Mouse (Mus musculus): Measurements from ENCODE around the gene Tmem11. TPM values are rescaled to one million over a fixed set of nuclear protein-coding genes. Genes with fewer than 3 reads are reported as not detected.
"Not testable (repeated sequence)": the region's sequence is repeated elsewhere in the genome, so short reads cannot be mapped to it uniquely, and the experiment has no call there.

The Tmem11 gene
- polyA plus RNA-seq, 1 experiment from 2014 or later, result 48.4 TPM

DNA sequence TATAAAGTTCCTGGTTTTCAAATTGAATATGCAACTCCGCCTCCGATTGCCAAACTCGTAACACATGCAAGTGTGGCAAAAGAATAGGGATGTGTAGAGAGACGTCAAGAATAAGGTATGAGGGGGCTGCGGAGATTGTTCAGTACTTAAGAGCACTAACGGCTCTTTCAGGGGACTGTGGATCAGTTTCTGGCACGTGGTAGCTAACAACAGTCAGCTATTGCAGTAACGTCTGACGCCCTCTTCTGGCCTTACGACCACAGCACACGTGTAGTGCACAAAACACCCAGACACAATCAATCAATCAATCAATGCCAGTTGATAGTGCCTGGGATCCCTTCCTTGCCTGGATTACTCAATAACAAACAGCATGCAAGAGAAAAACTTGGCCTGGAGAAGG lies 351 bp upstream of the Tmem11 start:
- peak; percentile 87 for DNase-seq (ENCODE audit: low spot score)
- peak overlapping the region; percentile 88 for H3K9ac ChIP-seq (replicated peaks; ENCODE audit: low read depth)

DNA sequence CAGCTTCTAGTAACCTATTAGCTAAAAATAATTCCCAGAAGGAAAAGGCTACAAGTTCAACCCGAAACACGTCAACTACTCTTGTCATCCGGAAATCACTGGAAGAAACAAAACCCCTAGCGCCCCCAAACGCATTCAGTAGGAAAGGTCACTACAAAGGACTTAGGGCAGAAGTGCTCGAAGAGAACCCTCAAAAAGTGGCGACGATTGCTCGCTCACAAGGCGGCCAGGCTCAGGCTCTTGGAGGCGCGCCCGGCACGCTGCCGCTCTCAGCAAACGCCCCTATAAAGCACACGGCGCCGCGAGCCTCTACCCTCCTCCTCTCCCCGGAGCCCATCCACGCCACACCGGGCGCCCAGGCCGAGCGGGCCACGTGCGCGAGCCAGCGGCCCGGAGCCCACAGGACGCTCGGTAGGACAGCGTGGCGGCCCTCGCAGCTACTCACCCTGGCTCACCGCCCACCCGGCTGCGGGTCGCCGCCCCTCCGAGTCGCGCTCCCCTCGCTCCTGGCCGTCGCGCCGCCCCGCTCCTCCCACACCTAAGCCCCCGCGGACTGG lies 938 bp downstream of the Tmem11 start:
- H3K4me1 ChIP-seq (ENCODE audit: insufficient read depth, low read depth, low read length), result peaks cover 9% of the 10 kb centered on the region
- WGBS, result 0% methylated on average over 36 of the region's 52 CpGs
- TF ChIP-seq EP300 (IDR thresholded peaks at IDR 0.05) (peak; percentile 50; the same call in 1 of the 2 replicates), CTCF (IDR thresholded peaks at IDR 0.05) (peak; percentile 59)
- H3K9ac ChIP-seq (replicated peaks; ENCODE audit: low read depth), result peak overlapping the region; percentile 88
- DNase-seq (ENCODE audit: low spot score) (peak; percentile 84), ATAC-seq (peak; percentile 53)
- peak overlapping the region; percentile 92 for H3K4me3 ChIP-seq (ENCODE audit: low read depth, low read length)
- no peaks in the 10 kb centered on the region for H3K36me3 ChIP-seq (ENCODE audit: insufficient read depth, low read length)
- peak overlapping the region; percentile 74 for H3K4me2 ChIP-seq (replicated peaks; ENCODE audit: low read depth, low read length)
- no peaks in the 10 kb centered on the region for H3K9me3 ChIP-seq (ENCODE audit: low read length)
- H3K27ac ChIP-seq (ENCODE audit: low read length), result peak overlapping the region; percentile 97
- no peaks in the 10 kb centered on the region for H3K27me3 ChIP-seq (replicated peaks; ENCODE audit: insufficient read depth, low read length)

More for the DNA sequence above, 351 bp upstream of the Tmem11 start:
- peak; percentile 82 for TF ChIP-seq CTCF (IDR thresholded peaks at IDR 0.05)
- TF ChIP-seq EP300 (IDR thresholded peaks at IDR 0.05), result 0 out of 2 replicates have a peak, but pooled peaks have one; percentile 22
- no peaks in the 10 kb centered on the region for H3K27me3 ChIP-seq (replicated peaks; ENCODE audit: insufficient read depth, low read length)
- peak overlapping the region; percentile 97 for H3K27ac ChIP-seq (ENCODE audit: low read length)
- no peaks in the 10 kb centered on the region for H3K9me3 ChIP-seq (ENCODE audit: low read length)
- peak; percentile 2; the same call in 1 of the 2 replicates for ATAC-seq
- H3K36me3 ChIP-seq (ENCODE audit: insufficient read depth, low read length), result no peaks in the 10 kb centered on the region
- WGBS, result under 1% methylated on average over 11 of the region's 11 CpGs
- H3K4me2 ChIP-seq (replicated peaks; ENCODE audit: low read depth, low read length), result peak overlapping the region; percentile 74
- peaks cover 9% of the 10 kb centered on the region for H3K4me1 ChIP-seq (ENCODE audit: insufficient read depth, low read depth, low read length)
- H3K4me3 ChIP-seq (ENCODE audit: low read depth, low read length), result peak overlapping the region; percentile 92

DNA sequence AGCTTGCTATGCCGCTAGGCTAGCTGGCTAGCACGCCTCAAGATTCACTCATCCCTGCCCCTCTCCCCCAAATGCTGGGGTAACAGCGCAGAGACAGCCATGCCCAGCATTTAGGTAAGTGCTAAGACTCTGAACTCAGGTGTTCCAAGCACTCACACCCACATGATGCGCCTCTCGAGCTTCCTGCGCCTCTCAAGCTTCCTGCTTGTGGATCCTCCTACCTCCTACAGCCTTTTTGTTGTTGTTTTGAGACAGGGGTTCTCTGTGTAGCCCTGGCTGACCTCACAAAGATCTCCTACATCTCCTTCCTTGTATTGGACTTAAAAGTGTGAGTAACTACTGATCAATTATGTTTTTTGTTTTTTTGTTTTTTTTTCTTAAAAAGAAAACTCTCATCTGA lies 6.0 kb downstream of the Tmem11 start:
- no peak for DNase-seq (ENCODE audit: low spot score)
- no peaks in the 10 kb centered on the region for H3K36me3 ChIP-seq (ENCODE audit: insufficient read depth, low read length)
- H3K4me3 ChIP-seq (ENCODE audit: low read depth, low read length), result no peak overlapping the region
- no peak overlapping the region for H3K4me2 ChIP-seq (replicated peaks; ENCODE audit: low read depth, low read length)
- WGBS, result 69% methylated on average over 6 of the region's 6 CpGs
- no peaks in the 10 kb centered on the region for H3K27me3 ChIP-seq (replicated peaks; ENCODE audit: insufficient read depth, low read length)
- H3K9ac ChIP-seq (replicated peaks; ENCODE audit: low read depth), result no peak overlapping the region
- peaks cover 9% of the 10 kb centered on the region for H3K4me1 ChIP-seq (ENCODE audit: insufficient read depth, low read depth, low read length)
- H3K9me3 ChIP-seq (ENCODE audit: low read length), result no peaks in the 10 kb centered on the region
- ATAC-seq, result no peak
- H3K27ac ChIP-seq (ENCODE audit: low read length), result no peak overlapping the region
- TF ChIP-seq EP300 (IDR thresholded peaks at IDR 0.05) (no peak), CTCF (IDR thresholded peaks at IDR 0.05) (no peak)

DNA sequence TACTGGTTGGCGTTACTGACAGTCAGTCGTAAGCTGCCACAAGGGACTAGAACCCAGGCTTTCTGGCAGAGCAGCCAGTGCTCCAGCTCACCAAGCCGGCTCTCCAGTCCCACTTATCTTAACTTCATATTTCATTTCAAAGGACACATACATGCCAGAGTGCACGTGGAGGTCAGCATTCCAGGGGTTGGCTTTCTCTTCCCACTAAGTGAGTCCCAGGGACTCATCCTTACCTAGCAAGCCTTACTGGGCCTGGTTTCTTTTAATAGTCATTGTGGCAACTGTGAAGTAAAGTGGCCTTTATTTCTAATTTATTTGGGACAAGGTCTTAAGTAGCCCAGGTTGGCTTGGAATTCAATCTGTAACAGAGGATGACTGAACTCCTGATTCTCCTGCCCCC lies 7.7 kb downstream of the Tmem11 start:
- Histone ChIP-seq H3K9ac (replicated peaks; ENCODE audit: low read depth) (no peak overlapping the region), H3K4me2 (replicated peaks; ENCODE audit: low read depth, low read length) (no peak overlapping the region), H3K4me1 (ENCODE audit: insufficient read depth, low read depth, low read length) (no peaks in the 10 kb centered on the region; the same call in 1 of the 2 replicates)

DNA sequence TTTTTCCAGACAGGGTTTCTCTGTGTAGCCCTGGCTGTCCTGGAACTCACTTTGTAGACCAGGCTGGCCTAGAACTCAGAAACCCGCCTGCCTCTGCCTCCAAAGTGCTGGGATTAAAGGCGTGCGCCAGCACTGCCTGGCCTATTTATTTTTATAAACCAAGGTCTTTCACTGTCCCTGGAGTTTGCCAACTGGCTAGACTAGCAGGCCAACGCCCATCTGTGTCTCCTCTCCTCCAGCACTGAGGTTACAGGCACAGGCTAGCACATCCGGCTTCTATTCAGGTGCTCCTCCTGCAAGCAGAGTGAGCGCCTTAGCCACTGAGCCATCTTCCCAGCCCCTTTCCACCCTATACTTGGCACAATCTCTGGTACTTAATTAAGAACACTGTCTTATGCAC lies 9.6 kb downstream of the Tmem11 start:
- H3K27ac ChIP-seq (ENCODE audit: low read length); H3K4me1 ChIP-seq (ENCODE audit: insufficient read depth, low read depth, low read length); H3K9me3 ChIP-seq (ENCODE audit: low read length); H3K27me3 ChIP-seq (replicated peaks; ENCODE audit: insufficient read depth, low read length); H3K9ac ChIP-seq (replicated peaks; ENCODE audit: low read depth); ATAC-seq; H3K4me2 ChIP-seq (replicated peaks; ENCODE audit: low read depth, low read length); H3K4me3 ChIP-seq (ENCODE audit: low read depth, low read length); H3K36me3 ChIP-seq (ENCODE audit: insufficient read depth, low read length); DNase-seq (ENCODE audit: low spot score): not testable (repeated sequence)
- WGBS, result 90% methylated on average over 6 of the region's 6 CpGs

More for the DNA sequence above, 7.7 kb downstream of the Tmem11 start:
- TF ChIP-seq CTCF (IDR thresholded peaks at IDR 0.05) (no peak), EP300 (IDR thresholded peaks at IDR 0.05) (no peak)
- Histone ChIP-seq H3K9me3 (ENCODE audit: low read length) (no peaks in the 10 kb centered on the region), H3K36me3 (ENCODE audit: insufficient read depth, low read length) (no peaks in the 10 kb centered on the region), H3K4me3 (ENCODE audit: low read depth, low read length) (no peak overlapping the region), H3K27me3 (replicated peaks; ENCODE audit: insufficient read depth, low read length) (no peaks in the 10 kb centered on the region), H3K27ac (ENCODE audit: low read length) (no peak overlapping the region)
- DNase-seq (ENCODE audit: low spot score) (no peak), ATAC-seq (no peak)
- 41% methylated on average over 4 of the region's 4 CpGs for WGBS

DNA sequence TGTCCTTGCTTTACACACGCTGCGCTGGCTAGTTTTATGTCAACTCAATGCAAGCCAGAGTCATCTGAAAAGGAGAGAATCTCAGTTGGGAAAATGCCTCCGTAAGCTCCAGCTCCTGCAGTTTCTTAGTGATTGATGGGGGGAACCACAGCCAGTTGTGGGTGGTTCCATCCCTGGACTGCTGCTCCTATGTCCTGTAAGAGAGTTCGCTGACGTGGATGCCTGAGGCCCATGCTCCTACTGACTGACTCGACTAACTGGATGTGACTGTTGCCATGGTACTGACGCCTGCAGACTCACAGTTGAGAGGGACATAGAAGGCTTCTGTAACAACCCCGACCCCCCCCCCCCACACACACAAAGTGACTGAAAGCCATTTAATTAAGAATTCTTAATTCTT lies 11.2 kb downstream of the Tmem11 start:
- WGBS, result 62% methylated on average over 8 of the region's 8 CpGs
- H3K27me3 ChIP-seq (replicated peaks; ENCODE audit: insufficient read depth, low read length), result no peaks in the 10 kb centered on the region
- no peak overlapping the region for H3K9ac ChIP-seq (replicated peaks; ENCODE audit: low read depth)
- ATAC-seq (no peak), DNase-seq (ENCODE audit: low spot score) (no peak)
- H3K36me3 ChIP-seq (ENCODE audit: insufficient read depth, low read length), result no peaks in the 10 kb centered on the region
- no peak overlapping the region for H3K4me2 ChIP-seq (replicated peaks; ENCODE audit: low read depth, low read length)
- no peak overlapping the region for H3K4me3 ChIP-seq (ENCODE audit: low read depth, low read length)
- TF ChIP-seq CTCF (IDR thresholded peaks at IDR 0.05) (no peak), EP300 (IDR thresholded peaks at IDR 0.05) (no peak)
- H3K9me3 ChIP-seq (ENCODE audit: low read length), result no peaks in the 10 kb centered on the region
- no peak overlapping the region for H3K27ac ChIP-seq (ENCODE audit: low read length)
- H3K4me1 ChIP-seq (ENCODE audit: insufficient read depth, low read depth, low read length), result peaks cover 5% of the 10 kb centered on the region; the same call in 1 of the 2 replicates

Measured in lung, postnatal 0 days (tissue).